Mouse (Mus musculus) retina, postnatal 1 day (tissue): ENCODE measurements at regions not wholly inside any gene's neighbourhood (a gene's known extent, or its start where the extent isn't known, plus 50 kb on each side); places are given as distances from the start of the nearest gene placed in this dataset.

ENCODE experiments used
- DNase-seq: peaks from one replicate; pipeline ENCODE4 v3.0.0-alpha.2; 2012

DNA sequence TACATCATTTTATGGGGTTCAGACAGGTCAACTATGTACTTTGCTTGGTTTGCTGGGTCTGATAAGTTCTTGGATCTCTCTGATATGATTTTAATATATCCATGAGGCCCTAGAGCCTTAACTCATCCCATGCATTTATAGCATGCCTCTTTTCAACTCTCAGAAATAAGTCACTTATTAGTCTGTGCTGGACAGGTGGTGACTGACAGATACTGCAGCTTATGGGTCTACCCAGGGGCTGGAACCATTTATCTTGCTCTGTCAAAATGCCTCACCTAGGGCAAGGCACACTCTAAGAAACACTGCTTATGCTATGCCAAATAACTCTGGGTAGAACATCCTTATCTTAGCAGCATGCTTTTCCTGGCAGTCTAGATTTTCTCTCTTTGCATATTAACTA lies 225.6 kb downstream of the Mbnl1 start:
- DNase-seq: no peak

DNA sequence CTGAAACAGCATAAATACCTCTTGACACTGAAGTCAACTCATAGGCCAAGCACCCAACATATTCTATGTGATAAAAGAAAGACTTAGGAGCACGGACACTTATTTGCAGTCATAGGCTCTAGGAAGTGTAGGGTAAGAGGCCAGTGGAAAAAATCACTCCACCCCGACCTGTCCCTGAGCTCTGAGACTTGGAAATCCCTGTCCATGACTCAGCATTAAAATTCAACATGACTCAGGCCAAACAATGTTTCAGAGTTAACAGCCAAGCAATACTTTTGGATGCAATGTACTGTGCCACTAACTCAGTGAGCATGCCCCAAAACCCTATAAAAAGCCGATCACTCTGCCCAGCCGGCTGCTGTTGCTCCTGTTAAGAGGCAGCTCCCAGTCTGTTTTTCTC lies 234.5 kb downstream of the Mbnl1 start:
- no peak for DNase-seq

DNA sequence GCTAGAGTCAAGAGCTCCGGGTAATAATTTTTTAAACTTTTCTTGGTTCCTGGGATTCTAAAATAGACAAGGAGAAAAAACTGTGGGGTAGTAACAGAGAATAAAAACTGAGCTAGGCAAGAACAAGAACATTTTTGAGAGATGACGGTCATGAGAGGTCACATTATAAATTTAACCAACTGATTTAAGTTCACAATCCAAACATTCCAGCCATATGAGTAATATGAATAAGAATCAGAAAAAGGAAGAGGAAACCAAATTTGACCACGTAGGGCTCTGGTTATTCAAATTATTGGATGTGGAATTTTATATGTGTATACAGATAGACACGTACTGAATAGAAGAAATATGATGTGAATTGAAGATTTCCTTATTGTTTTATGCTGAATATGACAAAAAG lies 240.3 kb downstream of the Mbnl1 start:
- DNase-seq: no peak

DNA sequence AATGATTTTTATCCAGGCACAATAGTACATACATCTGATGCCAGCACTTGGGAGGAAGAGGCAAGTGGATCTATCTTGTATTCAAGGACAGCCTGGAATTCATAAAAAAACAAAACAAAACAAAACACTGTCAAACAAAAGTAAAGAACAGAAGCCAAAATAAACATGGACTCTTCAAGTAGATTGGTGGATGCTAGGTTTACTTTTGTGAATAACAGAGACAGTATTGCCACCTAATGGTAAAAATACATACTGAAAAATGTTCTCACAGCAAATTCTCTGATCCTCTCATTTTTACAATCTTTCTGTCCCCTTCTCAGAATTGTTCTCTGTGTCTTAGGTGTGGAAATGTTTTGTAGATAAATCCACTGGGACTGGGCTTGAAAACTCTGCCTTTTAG lies 247.7 kb downstream of the Mbnl1 start:
- DNase-seq: no peak

DNA sequence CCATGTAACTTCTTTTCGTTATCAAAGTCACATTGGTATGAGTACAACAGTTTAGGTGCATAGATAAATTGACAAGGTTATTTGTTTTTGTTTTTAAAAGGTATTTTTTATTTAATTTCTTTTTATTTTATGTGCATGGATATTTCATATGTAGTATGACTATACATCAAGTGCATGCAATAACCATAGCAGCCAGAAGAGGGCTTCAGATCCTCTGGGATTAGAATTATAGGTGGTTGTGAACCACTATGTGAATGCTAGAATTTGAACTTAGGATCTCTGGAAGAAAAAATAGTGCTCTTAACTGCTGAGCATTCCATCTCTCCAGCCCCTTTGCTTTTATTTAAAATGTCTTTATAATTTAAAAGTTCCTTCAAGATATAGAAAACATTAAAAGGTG lies 258.7 kb downstream of the Mbnl1 start:
- DNase-seq: no peak

DNA sequence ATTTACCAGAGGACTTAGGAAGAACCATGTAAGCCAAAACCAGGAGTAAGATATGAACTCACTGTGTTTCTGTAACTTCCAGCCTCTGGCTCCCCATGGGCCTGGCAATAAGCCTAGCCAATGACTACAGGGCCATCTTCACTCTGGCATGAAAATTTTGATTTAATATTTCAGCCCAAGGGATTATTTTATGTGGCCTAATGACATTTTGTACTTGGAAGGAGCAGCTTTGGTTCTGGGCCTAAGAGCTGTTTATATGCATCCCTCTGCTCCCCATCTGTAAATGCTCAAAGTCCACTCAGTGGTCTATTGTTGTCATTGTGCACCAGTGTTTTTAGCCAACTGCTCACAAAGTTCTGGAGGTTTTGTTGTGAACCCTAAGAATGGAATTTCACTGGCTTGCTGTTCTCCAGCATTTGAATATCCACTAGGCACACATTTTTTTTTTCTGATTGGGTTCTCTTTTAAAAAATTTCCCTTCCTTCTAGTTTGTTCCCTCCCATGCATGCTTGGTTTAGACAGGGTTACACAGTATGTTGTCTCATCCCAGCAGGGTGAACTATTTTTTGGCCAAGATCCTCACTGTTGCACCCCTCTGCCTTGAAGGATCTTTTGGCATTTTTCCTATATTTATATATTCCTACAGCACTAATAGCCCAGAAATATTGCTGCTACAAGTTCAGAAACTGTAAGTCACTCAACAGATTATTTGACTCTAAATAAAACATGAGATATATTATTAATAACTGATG lies 261.9 kb upstream of the P2ry1 start:
- no peak for DNase-seq

DNA sequence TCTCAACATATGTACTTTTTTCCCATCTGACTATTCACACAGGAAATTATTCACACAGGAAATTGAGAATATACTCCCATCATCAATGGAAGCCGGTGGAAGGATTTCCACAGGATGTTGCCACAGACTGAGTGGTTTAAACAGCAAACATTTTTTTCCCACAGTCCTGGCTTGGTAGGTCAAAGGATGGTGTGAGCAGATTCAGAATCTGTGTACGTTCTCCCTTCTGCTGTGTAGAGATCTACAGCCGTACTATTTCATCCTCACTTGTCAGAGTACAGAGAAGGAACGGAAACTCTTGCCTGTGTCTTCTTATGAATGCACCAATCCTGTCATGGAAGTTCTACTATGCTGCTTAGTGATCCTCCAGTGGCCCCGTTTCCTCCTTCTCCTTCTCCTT lies 261.2 kb upstream of the P2ry1 start:
- no peak for DNase-seq

DNA sequence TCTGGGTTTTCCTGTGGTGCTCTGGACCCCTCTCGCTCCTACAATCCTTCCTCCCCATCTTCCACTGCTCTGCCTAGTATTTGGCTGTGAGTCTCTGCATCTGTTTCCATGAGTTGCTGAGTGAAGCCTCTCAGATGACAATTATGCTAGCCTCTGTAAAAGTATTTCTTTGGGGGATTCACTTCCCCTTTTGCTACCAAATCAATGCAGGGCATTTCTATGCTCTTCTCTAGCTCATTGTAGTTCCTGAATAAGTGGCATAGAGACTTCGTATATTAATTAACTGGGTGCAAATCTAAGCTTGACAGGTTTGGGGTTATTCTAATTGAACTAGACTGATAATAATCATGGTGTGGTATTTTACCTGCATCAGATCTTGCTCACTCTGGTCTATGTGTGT lies 260.4 kb upstream of the P2ry1 start:
- no peak for DNase-seq

DNA sequence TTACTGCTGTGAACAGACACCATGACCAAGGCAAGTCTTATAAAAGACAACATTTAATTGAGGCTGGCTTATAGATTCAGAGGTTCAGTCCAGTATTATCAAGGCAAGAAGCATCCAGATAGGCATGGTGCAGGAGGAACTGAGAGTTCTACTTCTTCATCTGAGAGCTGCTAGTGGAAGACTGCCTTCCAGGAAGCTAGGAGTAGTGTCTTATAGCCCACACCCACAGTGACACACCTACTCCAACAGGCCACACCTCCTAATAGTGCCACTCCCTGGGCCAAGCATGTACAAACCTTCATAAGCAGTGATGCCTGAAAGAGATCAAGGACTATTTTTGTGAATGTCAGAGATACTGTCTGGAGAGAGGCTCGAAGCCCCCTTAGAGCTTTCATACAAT lies 257.5 kb upstream of the P2ry1 start:
- DNase-seq: no peak

DNA sequence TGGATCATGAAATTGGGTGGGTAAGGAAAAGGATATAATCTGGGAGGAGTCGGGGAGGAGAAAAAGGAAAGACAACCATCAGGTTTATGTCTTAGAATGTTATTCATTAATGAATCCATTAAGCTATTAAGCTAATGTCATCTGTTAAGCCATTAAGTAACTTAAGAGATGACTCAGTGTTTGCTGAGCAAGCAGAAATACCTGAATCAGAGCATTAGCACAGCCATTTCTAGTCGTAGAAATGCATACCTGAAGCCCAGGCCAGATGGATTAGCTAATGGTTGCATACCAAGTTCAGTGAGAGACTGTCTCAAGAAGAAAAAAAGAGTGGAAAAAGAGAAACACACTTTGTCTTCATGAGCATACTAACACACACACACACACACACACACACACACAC lies 244.0 kb upstream of the P2ry1 start:
- no peak for DNase-seq

DNA sequence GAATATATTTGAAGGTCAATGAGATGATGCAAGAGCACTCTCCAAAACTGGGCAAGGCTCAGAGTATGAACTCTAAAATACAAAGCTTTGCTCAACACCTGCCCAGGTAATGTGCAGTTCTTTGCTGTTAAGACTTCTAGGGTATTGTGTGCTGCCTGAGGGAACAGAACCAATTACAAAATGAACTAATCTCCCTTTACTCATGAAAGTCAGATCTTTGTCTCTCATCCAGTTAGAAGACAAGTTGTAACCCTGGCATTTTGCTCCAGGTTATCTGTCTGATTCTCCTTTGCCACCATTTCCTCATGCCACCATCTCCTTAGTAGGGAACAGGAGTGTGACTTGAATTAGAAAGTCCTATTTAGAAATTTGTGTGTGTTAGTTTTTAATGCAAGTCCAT lies 243.5 kb upstream of the P2ry1 start:
- DNase-seq: no peak

DNA sequence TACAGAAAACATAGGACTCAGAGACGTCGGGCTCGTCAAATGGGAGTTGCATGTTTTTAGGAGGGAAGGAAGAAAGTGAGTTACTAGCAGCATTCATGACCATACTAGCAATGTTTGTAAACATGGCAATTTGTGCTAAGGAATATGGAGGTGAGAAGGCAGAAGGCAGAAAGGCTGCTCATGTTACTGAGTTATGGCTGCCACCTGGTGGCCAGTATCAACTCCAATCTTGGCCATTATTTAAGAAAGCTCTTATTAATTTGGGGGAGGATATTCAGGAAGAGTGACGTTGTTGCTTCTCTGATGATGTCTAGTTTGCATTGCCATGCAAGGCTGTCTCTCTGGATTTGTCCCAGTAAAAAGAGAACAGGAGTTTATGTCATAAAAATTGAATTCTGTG lies 239.7 kb upstream of the P2ry1 start:
- peak; percentile 54 for DNase-seq

DNA sequence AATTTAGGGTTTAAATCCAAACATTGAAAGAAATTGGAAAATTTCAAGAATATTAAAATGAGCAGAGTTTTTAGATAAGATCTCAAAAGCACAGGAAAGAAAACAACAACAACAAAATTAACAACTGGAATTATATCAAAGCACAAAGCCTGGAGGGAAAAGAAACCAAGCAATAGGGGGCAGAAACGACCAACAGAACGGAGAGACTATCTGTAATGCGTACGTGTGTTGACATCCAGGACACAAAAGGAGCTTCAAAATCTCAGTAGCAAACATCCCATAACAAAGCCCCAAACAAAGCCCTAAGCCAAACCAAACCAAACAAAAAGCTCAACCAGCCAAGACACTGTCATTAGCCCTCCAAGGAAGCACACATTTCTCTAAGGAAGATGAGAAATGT lies 237.5 kb upstream of the P2ry1 start:
- no peak for DNase-seq

DNA sequence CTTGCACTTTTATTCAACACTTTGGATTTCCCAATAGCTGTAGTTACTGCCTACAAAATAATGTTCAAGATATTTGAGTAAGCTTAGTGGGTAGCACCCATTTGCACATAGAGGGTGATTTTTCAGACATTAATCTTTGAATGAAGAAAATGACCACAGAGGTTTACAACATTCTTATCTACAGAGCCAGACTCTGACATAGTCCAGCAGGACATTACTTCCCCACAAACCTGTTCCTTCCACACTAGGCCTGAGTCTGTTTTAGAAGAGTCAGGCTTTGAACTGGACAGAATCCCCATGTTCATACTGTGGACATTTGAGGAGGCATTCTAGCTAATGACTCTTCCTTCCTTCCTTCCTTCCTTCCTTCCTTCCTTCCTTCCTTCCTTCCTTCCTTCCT lies 233.6 kb upstream of the P2ry1 start:
- no peak for DNase-seq

DNA sequence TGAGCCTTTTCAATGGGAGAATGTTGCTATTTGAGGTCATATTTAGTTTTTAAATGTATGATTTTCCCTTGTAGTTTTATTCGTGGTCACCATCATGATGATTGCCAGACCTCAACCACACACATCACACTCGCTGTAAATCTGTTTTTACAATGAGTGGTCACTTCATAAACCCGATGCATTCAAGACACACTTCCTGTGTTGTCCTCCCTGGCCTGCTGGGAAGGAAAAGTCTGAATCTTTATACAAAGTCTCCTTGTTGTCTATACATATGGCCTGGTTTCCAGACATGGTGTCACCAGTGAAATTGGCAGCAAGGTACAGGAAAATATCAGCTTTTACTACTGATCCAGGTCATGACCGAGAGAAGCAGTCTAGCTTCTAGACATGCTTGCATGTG lies 230.7 kb upstream of the P2ry1 start:
- no peak for DNase-seq

DNA sequence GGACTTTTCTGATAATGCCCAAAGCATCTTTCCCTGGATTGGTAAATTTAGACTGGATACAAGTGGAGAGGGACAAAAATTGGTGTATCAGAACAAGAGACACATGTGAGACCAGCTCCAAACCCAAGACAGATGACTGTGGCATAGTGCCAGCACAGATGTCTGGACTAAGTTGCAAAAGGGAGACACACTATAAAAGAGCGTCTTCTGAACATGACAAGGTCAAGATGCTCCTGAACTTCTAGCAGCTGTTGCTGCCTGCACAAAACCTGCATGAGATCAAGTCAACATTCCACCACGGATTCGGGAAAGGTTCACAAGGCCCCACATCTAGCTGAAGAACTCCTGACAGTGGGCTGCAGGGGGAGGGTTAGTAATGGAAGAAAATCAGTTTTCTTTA lies 229.2 kb upstream of the P2ry1 start:
- no peak for DNase-seq

DNA sequence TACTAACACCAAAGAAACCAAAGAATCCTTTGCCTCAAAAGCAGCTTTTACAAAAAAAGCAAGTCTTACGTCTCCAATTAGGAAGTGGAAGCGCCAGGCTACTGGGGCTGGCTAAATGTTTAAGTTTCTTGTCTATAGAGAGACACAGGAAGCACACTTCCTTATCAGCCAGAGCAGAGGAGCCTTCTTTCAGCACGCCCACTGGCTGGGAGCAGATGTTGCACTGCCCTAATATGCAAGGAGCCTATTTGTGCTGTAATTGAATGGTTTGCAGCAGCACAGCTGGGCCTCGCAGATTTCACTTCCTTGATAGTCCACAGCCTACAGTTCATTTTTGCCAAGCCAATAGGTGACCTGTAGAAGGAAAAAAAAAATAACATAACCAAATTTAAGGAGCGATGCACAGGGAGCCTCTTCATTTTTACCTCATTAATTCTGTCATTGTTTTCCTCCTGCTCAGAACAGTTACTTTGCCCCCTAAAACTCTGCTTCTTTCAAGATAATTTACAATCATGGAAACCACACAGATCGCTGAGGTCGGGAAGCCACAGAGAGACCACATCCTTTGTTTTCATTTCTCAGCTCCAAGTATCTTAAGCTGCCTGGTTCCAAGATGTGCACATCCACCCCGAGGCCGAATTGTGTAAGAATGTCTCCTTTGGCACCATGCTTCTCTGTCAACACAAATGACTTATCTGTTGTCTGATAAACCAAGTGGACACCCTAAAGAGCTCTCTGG lies 217.3 kb upstream of the P2ry1 start:
- DNase-seq: no peak

DNA sequence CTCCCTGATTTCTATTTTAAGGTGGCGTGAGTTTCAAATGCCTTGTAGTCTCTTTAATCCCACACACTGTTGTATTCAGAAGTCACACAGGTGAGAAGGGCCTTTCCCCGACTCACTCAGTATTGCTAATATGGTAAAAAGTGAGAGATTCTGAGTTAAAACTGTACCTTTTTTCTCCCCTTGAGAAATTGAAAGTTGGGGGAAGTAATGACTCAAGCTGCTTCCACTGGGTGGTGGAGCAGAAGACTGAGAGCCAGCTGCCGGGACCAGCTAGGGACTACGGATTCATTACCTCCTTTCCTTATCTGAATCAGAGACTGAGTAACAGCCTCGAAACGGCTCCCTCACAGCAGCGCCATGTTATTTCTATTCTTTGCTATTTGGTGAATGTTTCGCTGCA lies 214.6 kb upstream of the P2ry1 start:
- DNase-seq: no peak

DNA sequence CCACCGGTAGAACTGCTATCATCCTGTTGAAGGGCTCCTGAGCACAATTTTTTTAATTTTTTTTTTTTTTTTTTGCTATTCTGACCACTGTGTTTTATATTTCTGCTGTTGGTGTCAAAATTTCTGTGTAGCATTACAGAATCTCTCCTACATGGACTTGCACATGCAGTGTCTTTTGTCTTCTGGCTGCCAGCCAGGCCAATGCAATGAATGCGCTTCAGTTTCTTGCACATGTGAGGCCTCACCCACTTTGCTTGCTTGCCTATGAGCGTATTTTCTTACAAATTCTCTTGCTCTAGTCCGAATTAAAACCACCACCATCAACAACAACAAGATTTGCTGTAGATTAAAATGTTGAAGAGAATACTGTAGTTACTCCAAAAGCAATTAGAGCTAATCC lies 213.2 kb upstream of the P2ry1 start:
- no peak for DNase-seq

DNA sequence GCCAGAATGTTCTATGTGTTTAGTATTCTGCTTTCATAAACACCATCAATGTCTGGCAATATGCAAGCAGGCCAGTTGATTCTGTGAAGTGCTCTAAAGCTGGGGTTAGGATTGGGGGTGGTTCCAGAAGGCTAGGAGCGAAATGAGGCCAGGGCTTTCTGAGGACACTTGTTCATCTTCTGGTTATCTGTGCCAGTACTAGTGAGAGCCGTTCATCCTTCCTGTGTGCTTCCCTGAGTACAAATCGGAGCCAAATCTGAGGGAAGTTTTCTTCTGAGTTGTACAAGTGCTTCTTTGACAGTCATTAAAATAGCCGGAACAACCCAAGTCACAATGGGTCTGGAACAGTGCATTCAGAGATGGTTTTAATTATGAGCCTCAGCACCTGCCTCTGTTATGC lies 210.4 kb upstream of the P2ry1 start:
- no peak for DNase-seq

DNA sequence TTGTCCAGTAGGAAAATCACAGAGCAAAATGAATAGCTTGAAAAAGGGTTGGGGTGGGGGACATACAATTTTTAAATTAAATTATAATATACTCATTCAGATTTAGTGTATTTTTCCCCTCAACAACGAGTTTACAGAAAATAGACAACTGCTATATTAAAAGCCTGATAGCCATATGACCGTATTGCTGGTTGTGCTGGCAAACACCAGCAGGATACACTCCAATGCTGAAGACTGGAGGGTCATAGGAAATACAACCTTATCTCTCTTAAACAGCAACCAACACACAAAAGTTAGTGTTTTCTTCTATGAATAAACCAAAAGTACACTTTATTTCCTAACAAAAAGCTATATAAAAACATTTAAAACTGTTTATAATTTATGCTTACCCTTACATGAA lies 206.4 kb upstream of the P2ry1 start:
- no peak for DNase-seq

DNA sequence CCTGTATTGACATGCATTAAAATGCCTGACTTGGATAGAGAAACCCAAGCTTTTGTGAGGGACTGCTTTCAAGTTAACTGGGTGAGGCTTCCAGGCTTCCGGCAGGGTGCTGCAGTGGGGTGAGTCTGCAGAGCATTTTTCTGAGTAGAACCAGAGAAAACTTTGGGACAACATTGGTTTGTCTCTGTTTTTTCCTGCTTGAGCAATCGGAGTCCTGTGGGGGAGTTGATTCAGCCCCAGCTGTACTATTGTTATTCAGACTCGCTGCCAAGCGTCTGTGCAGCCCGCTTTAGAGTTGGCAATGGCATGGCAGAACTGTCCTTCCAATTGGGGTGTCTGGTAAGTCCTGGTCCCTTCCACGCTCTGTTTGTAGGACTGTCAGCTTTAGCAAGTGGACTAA lies 204.8 kb upstream of the P2ry1 start:
- DNase-seq: no peak

DNA sequence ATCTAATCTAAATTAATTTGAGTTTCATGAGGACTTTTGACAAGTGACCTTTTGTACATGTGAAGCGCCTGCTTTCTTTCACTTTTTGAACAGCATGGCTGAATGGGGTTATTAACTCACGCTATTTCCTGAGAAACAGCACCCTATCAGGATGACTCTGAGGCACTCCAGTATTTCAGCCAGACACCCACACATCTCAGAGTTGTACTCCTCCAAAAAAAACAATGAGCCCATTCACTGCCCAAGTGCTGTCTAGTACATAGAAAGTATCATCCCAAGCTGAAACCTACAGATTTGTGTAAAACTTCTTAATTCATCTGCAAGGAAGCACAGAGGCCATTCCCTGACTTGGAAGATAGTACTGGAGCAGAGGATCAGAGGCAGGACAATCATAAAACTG lies 204.1 kb upstream of the P2ry1 start:
- DNase-seq: no peak

DNA sequence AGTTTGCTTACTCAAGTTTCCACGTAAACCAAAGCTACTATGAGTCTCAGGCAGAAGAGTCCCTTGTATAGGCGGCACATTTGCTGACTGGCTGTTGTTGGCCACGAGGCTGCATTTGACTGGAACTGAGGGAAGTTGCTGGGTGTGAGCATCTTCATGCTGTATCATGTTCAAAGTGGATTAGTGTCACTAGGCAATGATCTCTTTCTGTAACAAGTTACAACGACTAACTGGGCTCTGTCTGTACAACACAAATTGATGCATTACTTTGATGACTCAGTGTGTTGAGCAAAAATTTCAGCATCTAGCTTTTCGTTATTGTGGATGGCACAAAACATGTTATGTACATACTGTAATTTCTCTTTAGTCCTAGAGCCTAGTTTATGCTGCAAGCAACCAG lies 203.7 kb upstream of the P2ry1 start:
- no peak for DNase-seq

DNA sequence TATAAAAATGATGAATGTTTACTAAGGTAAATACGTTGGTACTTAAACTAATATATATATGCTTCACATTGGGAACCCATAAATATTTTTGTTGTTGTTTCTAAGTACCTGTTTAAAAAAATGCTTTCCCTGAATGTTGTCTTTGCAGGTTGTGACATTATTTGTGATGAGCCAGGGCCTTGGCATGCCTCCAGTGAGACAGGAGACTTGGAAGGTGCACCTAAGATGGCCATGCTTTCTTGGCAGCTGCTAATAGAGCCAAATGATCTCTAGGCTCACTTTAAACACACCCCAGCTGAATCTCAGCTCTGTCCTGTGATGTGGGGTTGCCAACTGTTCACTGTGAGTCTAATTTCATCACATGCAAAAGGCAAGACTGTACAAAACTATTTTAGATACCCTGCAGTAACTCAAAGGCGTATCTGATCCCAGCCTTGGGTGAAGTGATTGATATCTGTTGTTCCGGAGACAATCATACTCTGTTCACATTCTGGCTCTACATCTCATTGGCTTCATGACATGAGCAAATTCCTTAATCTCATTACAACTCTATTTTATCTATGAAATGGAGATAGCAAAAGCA lies 197.8 kb upstream of the P2ry1 start:
- DNase-seq: no peak
